Mouse (Mus musculus): ENCODE measurements at regions not wholly inside any gene's neighbourhood (a gene's known extent, or its start where the extent isn't known, plus 50 kb on each side); places are given as distances from the start of the nearest gene placed in this dataset.

DNA sequence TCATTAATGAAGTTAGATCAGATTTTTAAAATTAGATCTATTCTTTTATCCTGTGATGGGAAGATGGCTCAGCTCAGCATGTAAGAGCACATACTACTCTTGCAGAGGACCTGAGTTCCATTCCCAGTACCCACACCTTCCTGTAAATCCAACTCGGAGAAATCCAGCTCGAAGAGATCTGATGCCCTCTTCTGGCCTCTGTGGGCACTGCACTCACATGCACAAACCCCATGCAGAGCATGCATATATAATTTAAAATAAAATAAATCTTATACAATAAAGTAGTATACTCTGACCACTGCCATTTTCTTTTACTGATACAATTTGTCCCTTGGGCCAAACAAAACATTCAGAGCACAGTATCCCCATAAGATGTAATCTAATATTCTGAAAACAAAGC, 245.2 kb downstream of the Prdm2 start:
- in situ Hi-C loops (cut with MboI, MseI): no loop called here

DNA sequence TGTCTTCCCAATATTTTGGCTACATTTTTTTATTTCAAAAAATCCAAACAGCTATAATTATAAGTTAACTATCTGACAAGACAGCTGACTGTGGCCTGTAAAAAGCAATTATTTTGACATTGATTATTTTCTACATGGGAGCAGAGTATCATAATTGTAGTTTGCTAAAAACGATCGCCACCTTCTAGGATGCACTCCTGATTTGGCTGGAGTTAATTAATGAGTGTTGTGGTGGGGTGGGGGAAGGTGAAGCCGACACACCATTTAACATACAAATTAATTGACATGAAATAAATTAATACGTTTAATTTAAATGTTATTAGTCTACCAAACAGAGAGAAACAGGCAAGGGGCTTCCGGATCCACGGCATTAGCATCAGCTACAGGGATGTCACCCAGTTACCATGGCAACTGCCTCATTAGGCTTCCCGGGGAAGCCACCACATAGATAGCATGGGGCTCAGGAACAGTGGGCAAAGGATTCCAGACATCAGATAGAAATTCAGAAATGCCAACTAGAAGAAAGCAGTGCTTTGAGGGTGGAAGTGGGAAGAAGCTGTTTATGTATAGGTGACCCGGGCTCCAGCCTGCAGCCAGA, 255.9 kb downstream of the Prdm2 start:
- in situ Hi-C loops (cut with MboI, MseI): no loop called here

DNA sequence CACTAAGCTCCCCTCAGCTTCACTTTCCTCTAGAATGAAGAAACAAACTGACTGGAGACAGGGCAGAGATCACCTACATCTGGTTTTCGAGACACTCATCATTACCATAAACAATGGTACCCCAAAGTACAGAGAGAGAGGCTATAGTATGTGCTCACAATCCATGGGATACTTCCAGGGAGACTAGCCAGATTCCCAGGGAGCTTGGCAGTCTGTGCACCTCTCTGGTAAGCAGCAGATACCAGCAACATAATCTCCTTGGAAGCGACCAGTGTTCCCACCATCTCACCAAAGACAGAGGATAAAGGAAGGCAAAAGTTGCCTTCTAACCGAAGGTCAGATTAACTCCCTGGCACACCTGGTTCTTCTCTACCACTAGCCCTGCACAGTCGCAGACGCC, 256.4 kb downstream of the Prdm2 start:
- in situ Hi-C loops (cut with MboI, MseI): no loop called here

DNA sequence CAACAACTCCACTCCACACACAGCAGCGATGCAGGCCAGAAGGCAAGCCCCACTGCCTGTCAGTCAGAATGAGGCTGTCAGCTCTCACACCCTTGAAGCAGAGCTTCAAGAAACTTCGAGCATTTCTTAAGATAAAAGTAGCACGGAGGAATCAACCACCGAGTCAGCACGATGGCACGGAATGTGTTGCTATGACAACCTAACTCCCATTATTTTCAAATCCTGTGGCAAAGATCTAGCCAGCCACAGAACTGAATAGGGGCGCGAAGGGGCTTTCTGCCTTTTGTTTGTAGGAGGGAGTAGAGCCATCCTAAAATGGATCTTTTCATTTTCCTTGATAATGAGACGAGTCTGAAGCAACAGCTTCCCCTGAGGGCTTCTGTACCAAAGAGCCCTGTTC, 259.1 kb downstream of the Prdm2 start:
- in situ Hi-C loops (cut with MboI, MseI): no loop called here

DNA sequence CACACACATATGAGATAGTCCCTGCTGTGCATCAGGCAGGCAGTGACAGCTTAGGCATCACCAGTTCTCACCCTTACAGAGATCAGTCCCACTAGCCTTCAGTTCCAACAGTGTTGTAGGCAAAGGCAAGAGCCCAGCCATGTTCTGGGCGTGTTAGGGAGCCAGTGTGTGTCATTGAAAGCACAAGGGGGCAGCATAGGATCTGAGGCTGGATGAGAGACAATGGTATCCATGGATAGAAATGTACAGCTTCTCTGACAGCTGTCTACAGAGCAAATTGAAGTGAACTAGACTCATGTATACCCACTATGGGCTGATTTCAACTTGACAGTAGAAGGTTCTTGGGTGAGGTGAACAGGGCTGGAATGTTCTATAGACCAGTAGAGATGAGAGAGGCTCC, 259.9 kb downstream of the Prdm2 start:
- in situ Hi-C loops (cut with MboI, MseI): no loop called here

DNA sequence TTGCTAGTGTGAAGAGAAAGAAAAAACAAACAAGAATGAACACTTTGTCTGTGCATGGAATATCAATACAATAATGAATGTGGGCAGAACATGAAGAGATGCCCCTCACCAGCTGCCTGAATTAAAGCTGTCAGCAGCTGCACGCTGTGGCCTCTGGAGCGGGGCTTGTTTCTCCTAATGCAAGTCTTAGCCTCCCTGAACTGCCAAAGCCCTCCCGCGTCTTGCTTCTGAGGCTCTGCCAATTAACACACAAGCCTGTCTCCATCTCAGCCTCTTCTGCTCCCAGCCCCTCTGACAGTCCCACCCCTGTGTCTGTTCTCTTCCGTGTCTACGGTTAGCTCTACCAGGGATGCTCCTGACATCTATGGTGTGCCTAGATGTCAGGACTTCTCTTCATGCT, 265.1 kb downstream of the Prdm2 start:
- in situ Hi-C loops (cut with MboI, MseI): no loop called here

DNA sequence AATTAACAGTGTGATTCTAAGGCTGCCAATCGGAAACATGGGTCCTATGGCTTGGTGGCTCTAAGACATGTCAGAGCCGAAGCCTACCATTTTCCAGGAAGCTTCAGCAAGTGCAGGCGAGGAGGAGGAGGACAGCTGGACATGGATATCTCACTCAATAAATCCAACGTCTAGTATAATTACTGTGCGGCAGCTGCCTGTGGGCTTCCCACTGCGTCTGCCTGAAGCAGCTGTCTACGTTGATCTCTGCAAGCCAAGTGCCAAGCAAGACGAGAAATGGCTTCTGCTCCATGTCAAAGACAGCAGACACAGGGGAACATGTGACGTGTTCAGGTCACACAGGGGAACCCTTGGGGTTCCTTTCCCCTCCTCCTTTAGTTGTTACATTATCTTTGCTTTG, 279.2 kb downstream of the Prdm2 start:
- in situ Hi-C loops (cut with MboI, MseI): no loop called here

DNA sequence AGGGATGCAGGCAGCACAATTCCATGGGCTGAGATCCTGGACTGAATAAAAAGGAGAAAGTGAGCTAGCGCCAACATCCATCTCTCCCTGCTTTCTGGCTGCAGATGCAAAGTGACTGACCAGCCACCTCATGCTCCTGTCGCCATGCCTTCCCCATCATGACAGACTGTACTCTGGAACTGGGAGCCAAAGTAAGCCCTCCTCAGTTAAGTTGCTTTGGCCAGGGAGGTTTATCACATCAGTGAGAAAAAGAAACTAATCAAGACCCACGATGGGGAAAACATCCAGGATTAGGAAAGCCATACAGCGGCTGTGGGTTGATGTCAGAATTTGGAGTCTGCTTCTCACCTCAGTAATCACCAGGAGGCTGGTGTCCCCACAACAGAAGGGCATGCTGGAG, 283.6 kb downstream of the Prdm2 start:
- in situ Hi-C loops (cut with MboI, MseI): no loop called here

DNA sequence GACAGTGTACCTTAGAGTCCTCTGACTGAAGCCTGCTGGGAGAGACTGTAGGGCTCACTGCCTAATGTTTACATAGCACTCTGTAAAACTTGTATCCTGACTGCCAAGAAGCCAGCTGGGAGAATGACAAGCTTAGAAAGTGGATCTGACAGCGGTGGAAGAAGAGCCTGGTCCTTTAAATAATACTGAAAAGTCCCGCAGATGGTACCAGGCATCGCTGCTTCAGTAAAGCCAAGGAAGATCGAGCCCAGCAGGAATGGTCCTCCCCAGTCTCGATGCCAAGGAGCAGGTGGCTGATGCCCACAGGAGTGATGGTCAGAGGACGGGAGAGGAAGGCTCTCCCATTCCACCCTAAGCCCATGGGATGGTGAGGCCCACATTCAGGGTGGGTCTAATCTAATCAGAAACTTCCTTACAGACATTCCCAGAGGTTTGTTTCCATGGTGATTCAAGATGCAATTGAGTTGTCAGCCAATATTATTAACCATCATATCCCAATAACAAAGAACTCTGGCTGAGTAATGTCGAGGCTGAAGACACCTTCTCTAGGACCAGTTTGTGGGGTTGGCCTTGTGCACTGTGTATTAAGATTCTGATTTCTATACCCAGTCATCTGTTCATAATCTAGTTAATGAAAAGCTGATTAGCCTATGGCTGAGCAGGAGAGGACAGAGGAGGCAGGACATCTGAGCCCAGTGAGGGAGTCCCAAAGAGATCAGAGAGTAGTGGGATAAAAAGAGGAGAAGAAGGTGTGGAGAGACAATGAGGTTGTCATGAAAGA, 285.3 kb downstream of the Prdm2 start:
- in situ Hi-C loops (cut with MboI, MseI): no loop called here

DNA sequence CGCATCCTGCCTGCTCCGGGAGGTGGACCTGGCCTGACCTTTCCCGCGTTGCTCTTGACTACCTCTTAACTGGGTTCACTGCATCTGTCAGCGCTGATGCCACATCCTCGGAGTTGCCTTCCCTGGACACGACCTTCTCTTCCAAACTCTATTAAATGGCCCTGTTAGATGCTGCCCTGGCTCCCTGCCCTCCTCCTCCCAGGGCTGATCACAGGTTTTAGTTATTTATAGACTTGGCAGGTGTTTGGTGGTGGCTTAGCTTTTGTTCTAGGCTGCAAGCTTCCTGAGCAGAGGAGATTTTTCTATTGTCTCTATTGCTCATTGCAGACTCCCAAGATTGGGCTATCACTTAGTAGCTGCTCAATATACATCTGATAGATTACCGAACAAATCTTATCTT, 287.7 kb downstream of the Prdm2 start:
- in situ Hi-C loops (cut with MboI, MseI): no loop called here

DNA sequence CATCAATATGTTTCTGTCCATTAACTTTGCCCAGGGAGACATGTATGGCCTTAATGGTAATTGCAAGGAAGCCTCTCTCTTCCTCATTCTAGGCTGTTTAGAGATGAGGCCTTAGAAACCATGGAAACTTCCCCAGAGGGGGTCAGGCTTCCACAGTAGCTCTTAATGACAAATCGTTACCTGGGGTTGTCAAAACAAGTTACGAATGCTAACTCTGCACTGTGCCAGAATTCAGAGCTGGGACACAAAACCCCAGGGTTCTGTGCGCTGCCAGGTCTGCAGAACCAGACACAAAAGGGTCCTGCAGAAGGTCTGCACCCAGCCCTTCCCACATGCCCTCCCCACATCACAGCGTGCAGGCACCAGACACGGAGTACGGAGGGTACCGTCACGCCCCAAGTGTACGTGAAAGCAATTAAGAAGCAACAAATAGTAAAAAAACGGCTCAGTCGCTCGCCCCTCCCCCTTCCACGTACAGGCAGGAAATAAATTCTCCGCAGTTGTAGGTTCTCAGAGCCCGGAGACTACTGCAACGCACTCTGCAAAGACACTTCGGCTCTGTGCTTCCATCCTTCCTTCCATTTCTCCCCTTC, 303.3 kb downstream of the Prdm2 start:
- in situ Hi-C loops (cut with MboI, MseI): no loop called here

DNA sequence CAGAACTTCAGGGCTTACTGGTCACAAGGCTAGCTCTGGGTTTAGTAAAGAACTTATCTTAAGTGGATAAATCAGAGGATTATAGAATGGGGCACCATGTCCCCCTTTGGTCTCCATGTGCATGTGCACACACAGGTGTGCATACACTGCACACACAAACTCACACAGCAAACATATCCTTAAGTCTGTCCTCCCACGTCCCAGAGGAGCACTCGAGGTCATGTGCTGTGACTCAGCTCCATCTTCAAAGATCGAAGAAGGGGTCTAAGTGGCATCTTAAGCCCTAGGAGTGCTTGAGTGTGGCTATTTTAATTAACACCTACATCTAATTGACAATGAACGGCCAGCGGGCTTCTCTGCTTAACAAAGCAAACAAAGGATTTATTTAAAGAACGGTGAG, 304.0 kb downstream of the Prdm2 start:
- in situ Hi-C loops (cut with MboI, MseI): no loop called here

DNA sequence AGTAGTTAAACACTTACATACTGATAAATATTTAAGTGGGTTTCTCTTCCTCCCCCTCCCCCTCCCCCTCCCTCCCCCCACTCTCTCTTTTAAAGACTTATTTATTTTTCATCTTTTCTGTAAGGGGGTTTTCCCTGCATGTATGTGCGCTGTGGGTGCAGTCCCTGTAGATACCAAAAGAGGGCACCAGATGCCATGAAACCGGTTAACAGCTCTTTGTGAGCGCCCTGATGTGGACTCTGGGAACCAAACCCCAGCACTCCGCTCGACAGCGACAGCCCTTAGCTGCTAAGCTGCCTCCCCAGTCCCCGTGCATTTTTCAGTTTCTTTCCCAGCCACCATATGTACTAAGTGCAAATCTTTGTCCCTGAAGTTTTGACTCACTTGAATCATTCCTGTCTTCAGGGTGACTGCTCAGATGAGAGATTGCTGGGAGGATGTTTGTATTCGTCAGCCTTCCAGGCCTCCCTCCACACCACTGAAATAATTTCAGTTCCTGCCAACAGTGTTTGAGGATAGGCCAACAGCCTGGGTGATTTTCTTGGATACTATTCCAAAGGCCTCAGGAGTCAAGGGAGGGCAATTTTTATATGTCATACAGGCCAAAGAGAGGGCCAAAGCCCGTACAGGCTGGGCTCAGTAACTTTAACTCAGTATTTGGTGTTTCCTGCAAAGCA, 309.3 kb downstream of the Prdm2 start:
- in situ Hi-C loops (cut with MboI, MseI): no loop called here

DNA sequence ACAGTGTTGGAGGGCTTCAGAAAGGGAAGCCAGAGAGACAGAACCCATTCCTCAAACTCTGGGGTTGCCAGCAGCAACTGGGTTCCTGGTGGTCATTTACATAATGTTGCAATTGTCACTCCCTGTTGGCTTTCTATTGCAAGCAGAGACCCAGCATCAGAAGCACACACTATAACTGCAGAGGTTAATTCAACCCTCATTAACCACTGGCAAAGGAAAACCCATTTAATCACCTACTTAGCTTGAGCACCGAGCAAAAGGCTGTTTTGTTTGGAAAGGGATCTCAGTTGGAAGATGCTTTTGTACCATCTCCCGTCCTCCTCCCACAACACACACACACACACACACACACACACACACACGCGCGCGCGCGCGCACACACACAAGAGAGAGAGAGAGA, 312.0 kb downstream of the Prdm2 start:
- in situ Hi-C loops (cut with MboI, MseI): no loop called here

DNA sequence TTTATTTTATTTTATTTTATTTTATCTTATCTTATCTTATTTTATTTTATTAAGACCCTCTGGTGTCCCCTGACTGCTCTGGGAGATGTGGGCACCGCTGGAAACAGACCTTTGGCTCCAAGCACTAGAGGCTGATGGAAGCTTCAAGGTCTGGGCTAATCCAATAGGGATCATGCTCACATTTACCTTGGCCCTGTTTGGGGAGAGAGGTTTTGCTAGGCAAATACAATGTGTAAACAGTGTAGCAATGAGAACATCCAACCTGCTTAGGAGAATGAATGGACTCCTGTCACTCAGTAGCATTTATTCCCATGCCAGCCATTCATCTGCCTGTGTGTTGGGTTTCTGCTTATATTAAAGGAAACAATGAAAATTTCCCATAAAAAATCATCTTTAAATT, 313.8 kb downstream of the Prdm2 start:
- in situ Hi-C loops (cut with MboI, MseI): no loop called here

DNA sequence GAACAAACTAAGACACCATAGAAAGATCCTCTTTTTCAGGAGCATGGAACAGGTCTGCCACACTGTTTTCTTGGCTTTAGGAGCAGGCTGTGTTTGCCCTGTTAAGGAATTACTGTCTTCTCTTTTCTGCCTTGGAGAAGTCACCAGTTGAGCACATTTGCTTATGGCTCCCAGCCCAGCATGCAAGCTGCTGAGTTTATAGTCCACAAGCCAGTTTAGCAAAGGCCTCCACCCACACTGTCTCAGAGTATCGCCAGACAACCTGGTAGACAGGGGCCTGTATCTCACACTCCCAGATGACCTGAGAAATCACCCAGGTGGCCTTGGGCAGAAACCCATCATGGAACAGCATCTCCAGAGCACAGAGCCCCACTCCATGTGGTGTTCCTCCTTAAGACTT, 322.1 kb downstream of the Prdm2 start:
- in situ Hi-C loops (cut with MboI, MseI): no loop called here

DNA sequence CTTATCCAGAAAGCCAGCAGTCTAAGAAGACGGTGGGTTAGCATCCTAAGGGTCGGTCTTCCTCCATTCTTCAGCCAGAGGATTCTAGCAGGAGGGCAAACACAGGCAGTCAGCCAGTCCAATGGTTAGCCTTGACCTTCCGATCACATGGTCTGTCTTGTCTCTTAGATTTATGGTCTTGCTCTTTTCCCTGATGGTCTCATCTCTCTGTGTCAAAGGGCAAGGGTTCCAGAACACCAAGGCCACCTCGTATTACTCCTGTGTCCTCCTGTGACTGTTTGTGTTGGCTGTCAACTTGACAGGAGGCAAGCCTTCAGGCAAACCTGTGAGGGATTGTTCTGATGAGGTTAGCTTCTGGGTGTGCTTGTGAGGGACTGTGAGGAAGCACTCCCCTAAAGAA, 323.9 kb downstream of the Prdm2 start:
- in situ Hi-C loops (cut with MboI, MseI): no loop called here

DNA sequence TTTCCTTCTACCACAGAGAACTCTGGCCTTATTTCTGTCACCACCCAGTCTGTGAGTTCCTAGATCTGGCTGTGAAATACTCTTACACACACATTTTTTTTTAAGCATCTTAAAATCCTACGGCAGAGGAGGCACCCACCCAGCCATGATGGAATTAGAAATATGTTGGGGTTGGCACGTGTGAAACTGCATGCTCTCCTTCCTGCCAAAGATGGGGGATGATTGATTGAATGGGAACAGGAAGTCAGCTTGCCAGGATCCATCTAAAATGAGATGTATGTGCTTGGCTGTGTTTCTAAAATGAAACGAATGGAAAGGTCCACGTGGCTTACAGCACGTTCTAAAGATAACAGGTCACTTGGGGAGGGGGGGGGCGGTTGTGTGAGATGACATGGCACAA, 324.9 kb downstream of the Prdm2 start:
- in situ Hi-C loops (cut with MboI, MseI): no loop called here

DNA sequence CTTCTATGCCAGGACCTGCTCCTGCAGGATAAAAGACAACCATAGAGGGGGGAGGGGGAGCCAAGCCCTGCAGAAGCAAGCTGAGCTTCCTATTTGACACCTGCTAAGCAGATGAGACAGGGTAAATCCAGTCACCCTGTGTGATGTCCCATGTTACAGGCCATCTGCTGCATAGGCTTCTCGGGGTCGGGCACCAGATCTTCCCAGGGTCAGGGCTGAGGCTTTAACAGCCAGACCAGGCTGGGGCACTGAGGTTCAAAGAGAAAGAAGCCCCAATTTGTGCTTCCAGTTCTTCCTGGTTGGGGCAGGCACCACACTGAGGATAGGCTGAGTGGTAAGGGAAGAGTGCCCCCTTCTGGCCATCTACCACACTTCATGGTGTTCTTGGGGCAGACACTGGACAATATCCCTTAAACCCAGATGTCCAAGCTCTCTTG, 332.5 kb downstream of the Prdm2 start:
- in situ Hi-C loops (cut with MboI, MseI): no loop called here

DNA sequence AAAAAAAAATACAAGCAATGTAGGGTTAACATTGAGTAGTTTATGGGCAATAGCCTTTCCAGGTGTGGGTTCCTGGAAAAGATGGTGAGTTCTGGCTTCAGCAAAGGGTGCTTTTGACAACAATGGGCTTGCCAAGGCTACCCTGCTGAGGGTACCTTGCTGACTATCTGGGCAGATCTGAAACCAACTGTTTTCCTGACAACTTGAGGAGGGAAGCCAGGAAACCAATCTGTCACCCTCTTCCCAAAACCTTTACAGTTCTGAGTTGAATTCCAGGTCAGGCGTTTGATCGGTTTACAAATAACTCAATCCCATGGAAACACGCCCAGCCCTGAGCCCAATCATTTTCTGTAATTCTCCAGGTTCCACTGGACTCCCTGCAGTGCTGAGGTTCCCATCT, 336.6 kb downstream of the Prdm2 start:
- in situ Hi-C loops (cut with MboI, MseI): no loop called here

DNA sequence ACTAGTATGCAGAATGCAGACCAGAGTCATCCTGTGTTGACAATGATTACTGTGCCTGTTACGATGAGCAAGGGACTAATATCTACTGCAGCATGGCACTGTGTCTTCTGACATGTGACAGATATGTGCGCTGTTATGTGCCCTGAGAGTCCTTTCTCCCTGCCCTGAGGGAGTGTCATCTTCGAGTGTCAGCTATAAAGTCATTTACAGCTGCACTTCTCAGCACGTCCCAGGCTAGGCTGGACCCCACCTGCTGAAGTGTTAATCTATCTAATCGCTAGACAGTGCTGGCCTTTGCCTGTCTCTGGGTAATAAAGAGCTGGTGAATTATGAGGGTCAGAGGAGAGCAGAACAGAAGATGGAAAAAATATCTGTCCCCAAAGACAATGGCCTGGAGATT, 337.7 kb downstream of the Prdm2 start:
- in situ Hi-C loops (cut with MboI, MseI): no loop called here

DNA sequence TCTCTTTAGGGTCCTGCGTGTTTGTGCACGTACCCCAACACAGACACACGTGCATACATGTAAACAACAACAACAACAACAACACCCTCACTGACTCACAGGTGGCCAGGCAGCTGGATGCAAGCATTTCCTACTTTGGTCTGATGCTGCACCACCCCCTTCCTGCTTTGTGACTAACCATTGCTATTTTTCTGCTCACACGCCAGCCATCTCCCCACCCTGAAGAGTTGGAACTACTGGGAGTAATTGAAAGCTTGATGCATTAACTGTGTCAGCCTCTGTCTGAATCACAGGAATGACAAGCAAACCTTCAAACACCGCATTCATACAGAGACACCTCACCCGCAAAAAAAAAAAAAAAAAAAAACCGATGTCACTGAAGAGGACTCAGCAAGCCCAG, 346.5 kb downstream of the Prdm2 start:
- in situ Hi-C loops (cut with MboI, MseI): no loop called here

DNA sequence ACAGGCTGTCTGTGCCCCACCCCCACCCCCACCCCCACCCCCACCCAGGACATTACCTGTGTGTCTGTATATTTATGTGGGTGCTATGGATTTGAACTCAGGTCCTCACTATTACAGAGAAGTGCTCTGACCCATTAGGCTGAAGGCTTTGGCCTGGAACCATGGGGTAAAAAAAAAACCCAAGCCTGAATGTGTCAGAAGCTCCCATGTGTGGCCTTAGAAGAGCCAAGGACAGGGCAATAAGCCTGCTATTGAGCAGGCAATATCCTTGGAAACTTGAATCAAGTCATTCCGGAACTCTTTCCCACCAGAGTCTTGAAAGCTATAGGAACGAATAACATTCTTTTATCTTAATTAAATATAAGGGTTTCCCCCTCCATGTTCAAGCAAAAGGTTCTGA, 347.2 kb downstream of the Prdm2 start:
- in situ Hi-C loops (cut with MboI, MseI): no loop called here

Data from T-helper 17 cell (primary cell).